Mouse (Mus musculus) cerebellum, postnatal 36 days (tissue): ENCODE results near the gene Gm38100.
A peak's percentile ranks its signal among the peaks of the same experiment; 100 is the strongest.

Experiments
- DNase-seq, 2 experiments: peaks; one replicate each; pipeline ENCODE4 v3.0.0; 2021 to 2022; ENCODE audit warnings: mixed read lengths in 2 of 2

Gene Gm38100

GRCm38 (mm10) chr1:175970710-175971109 is 50.6 kb downstream of the Gm38100 start:
- DNase-seq = peak; percentile 37 to 44
